Mouse (Mus musculus): Measurements from ENCODE around the gene Klhl2.
A peak's percentile ranks its signal among the peaks of the same experiment; 100 is the strongest.

The Klhl2 gene

GRCm38 (mm10) chr8:64849897-64850541 is at the start of gene Klhl2:
Gene Klhl2 (minus strand): TSS chr8:64850017.
- DNase-seq (ENCODE audit: low spot score in 2 of 2) = peak; percentile 28 to 51

- DNase-seq (ENCODE audit: low spot score in 2 of 2) = no peak
Observed at GRCm38 (mm10) chr8:64898710-64899109, 48.9 kb upstream of the Klhl2 start.

GRCm38 (mm10) chr8:64896731-64897130 is 46.9 kb upstream of the Klhl2 start:
- DNase-seq (ENCODE audit: low spot score in 2 of 2) = no peak

- no peak for DNase-seq (ENCODE audit: low spot score in 2 of 2)
Observed at GRCm38 (mm10) chr8:64880619-64881200, 30.9 kb upstream of the Klhl2 start.

- DNase-seq (ENCODE audit: low spot score in 2 of 2) = no peak
Observed at GRCm38 (mm10) chr8:64877630-64878312, 28.0 kb upstream of the Klhl2 start.

GRCm38 (mm10) chr8:64871469-64872165 is 21.8 kb upstream of the Klhl2 start:
- DNase-seq (ENCODE audit: low spot score in 2 of 2) = peak; percentile 13 to 24

- no peak for DNase-seq (ENCODE audit: low spot score in 2 of 2)
Observed at GRCm38 (mm10) chr8:64870218-64870617, 20.4 kb upstream of the Klhl2 start.

- DNase-seq (ENCODE audit: low spot score in 2 of 2) = peak in 1 of 2 experiments; percentile 24
Observed at GRCm38 (mm10) chr8:64849091-64849896, 523 bp downstream of the Klhl2 start.

GRCm38 (mm10) chr8:64848245-64848785 is 1.5 kb downstream of the Klhl2 start:
- DNase-seq (ENCODE audit: low spot score in 2 of 2) = no peak

GRCm38 (mm10) chr8:64847650-64848049 is 2.2 kb downstream of the Klhl2 start:
- DNase-seq (ENCODE audit: low spot score in 2 of 2) = no peak

GRCm38 (mm10) chr8:64847241-64847640 is 2.6 kb downstream of the Klhl2 start:
- no peak for DNase-seq (ENCODE audit: low spot score in 2 of 2)

GRCm38 (mm10) chr8:64845314-64845713 is 4.5 kb downstream of the Klhl2 start:
- no peak for DNase-seq (ENCODE audit: low spot score in 2 of 2)

- no peak for DNase-seq (ENCODE audit: low spot score in 2 of 2)
Observed at GRCm38 (mm10) chr8:64844043-64844481, 5.8 kb downstream of the Klhl2 start.

- DNase-seq (ENCODE audit: low spot score in 2 of 2) = no peak
Observed at GRCm38 (mm10) chr8:64843168-64843567, 6.6 kb downstream of the Klhl2 start.

- no peak for DNase-seq (ENCODE audit: low spot score in 2 of 2)
Observed at GRCm38 (mm10) chr8:64841747-64842406, 7.9 kb downstream of the Klhl2 start.

GRCm38 (mm10) chr8:64839628-64840027 is 10.2 kb downstream of the Klhl2 start:
- no peak for DNase-seq (ENCODE audit: low spot score in 2 of 2)

- DNase-seq (ENCODE audit: low spot score in 2 of 2) = no peak
Observed at GRCm38 (mm10) chr8:64835475-64836122, 14.2 kb downstream of the Klhl2 start.

- DNase-seq (ENCODE audit: low spot score in 2 of 2) = no peak
Observed at GRCm38 (mm10) chr8:64834071-64834877, 15.5 kb downstream of the Klhl2 start.

- DNase-seq (ENCODE audit: low spot score in 2 of 2) = no peak
Observed at GRCm38 (mm10) chr8:64832581-64833135, 17.2 kb downstream of the Klhl2 start.

Measured in natural killer cell, adult 2 months (primary cell).